Mouse (Mus musculus): ENCODE results near the gene Gon4l.

Gene Gon4l

GRCm38 (mm10) chr3:88913511-88914383 is 78.7 kb downstream of the Gon4l start, which contains the start of gene Msto1:
Gene Msto1, minus strand, starts transcription at chr3:88913999.
- peak; percentile 91 for DNase-seq

GRCm38 (mm10) chr3:88914384-88914810 is 79.4 kb downstream of the Gon4l start:
- DNase-seq, result no peak

- no peak for DNase-seq
Measured at GRCm38 (mm10) chr3:88918981-88919380, 84.0 kb downstream of the Gon4l start.

GRCm38 (mm10) chr3:88921411-88921810 is 86.4 kb downstream of the Gon4l start:
- DNase-seq, result no peak

GRCm38 (mm10) chr3:88923989-88924591 is 89.1 kb downstream of the Gon4l start:
- DNase-seq, result no peak

- DNase-seq, result no peak
Measured at GRCm38 (mm10) chr3:88925651-88926050, 90.6 kb downstream of the Gon4l start.

GRCm38 (mm10) chr3:88929501-88929900 is 94.5 kb downstream of the Gon4l start:
- DNase-seq, result no peak

GRCm38 (mm10) chr3:88939071-88939470 is 104.0 kb downstream of the Gon4l start:
- DNase-seq, result no peak

- no peak for DNase-seq
Measured at GRCm38 (mm10) chr3:88939749-88940148, 104.7 kb downstream of the Gon4l start.

- DNase-seq, result no peak
Measured at GRCm38 (mm10) chr3:88942316-88942880, 107.4 kb downstream of the Gon4l start.

GRCm38 (mm10) chr3:88944109-88944508 is 109.1 kb downstream of the Gon4l start:
- DNase-seq, result no peak

GRCm38 (mm10) chr3:88949786-88950575 is 115.0 kb downstream of the Gon4l start:
- peak; percentile 91 for DNase-seq

- DNase-seq, result peak; percentile 83
Measured at GRCm38 (mm10) chr3:88950576-88951326, 115.7 kb downstream of the Gon4l start, which contains the start of the genes Ash1l and Dap3. Gene Ash1l, plus strand, starts transcription at chr3:88950622. Gene Dap3, minus strand, starts transcription at chr3:88951181.

- DNase-seq, result no peak
Measured at GRCm38 (mm10) chr3:88951327-88951800, 116.3 kb downstream of the Gon4l start.

GRCm38 (mm10) chr3:88953246-88953645 is 118.2 kb downstream of the Gon4l start:
- DNase-seq, result no peak

- DNase-seq, result no peak
Measured at GRCm38 (mm10) chr3:88953736-88954135, 118.7 kb downstream of the Gon4l start.

Data from cerebellum, adult 11-12 months (tissue).